Mouse (Mus musculus) ovary, postnatal 14 days (tissue): ENCODE data around the gene Dusp28.
A peak's percentile ranks its signal among the peaks of the same experiment; 100 is the strongest.

ENCODE experiments used
- DNase-seq: peaks from one replicate; pipeline ENCODE4 v3.0.0; 2022; ENCODE audit warnings: low spot score

Gene Dusp28

GRCm38 (mm10) chr1:92906779-92907631, at the start of gene Dusp28:
Gene Dusp28 (plus strand): TSS chr1:92906981.
- peak; percentile 76 for DNase-seq

GRCm38 (mm10) chr1:92861503-92861902, 45.3 kb upstream of the Dusp28 start:
- no peak for DNase-seq

GRCm38 (mm10) chr1:92863268-92863667, 43.5 kb upstream of the Dusp28 start:
- no peak for DNase-seq

GRCm38 (mm10) chr1:92866170-92866569, 40.6 kb upstream of the Dusp28 start:
- no peak for DNase-seq

GRCm38 (mm10) chr1:92869985-92870384, 36.8 kb upstream of the Dusp28 start:
- DNase-seq: no peak

GRCm38 (mm10) chr1:92872666-92873065, 34.1 kb upstream of the Dusp28 start:
- no peak for DNase-seq

GRCm38 (mm10) chr1:92874011-92874410, 32.8 kb upstream of the Dusp28 start:
- DNase-seq: no peak

GRCm38 (mm10) chr1:92875360-92876111, 31.2 kb upstream of the Dusp28 start:
- no peak for DNase-seq

- DNase-seq: no peak
Observed at GRCm38 (mm10) chr1:92877431-92877978, 29.3 kb upstream of the Dusp28 start.

GRCm38 (mm10) chr1:92878066-92878741, 28.6 kb upstream of the Dusp28 start:
- DNase-seq: no peak

- DNase-seq: no peak
Observed at GRCm38 (mm10) chr1:92879266-92879665, 27.5 kb upstream of the Dusp28 start.

GRCm38 (mm10) chr1:92880101-92880500, 26.7 kb upstream of the Dusp28 start:
- DNase-seq: no peak

GRCm38 (mm10) chr1:92881982-92882381, 24.8 kb upstream of the Dusp28 start:
- no peak for DNase-seq

- no peak for DNase-seq
Observed at GRCm38 (mm10) chr1:92888901-92889655, 17.7 kb upstream of the Dusp28 start.

- no peak for DNase-seq
Observed at GRCm38 (mm10) chr1:92892791-92893190, 14.0 kb upstream of the Dusp28 start.

GRCm38 (mm10) chr1:92893896-92894295, 12.9 kb upstream of the Dusp28 start:
- no peak for DNase-seq

- peak; percentile 64 for DNase-seq
Observed at GRCm38 (mm10) chr1:92895089-92895488, 11.7 kb upstream of the Dusp28 start.

- peak; percentile 41 for DNase-seq
Observed at GRCm38 (mm10) chr1:92902786-92903185, 4.0 kb upstream of the Dusp28 start, which contains the start of gene Ankmy1. Gene Ankmy1 (minus strand): TSS chr1:92902906.

- no peak for DNase-seq
Observed at GRCm38 (mm10) chr1:92903627-92904026, 3.2 kb upstream of the Dusp28 start.

GRCm38 (mm10) chr1:92905703-92906310, 974 bp upstream of the Dusp28 start:
- no peak for DNase-seq
